Mouse (Mus musculus) neural tube, embryonic 14.5 days (tissue): ENCODE measurements around the gene Ptprm. TPM values are rescaled to one million over a fixed set of nuclear protein-coding genes. Genes with fewer than 3 reads are reported as not detected.

ENCODE experiments used
- ATAC-seq: fragments of 200-750 bp; cut with Nextera tagmentation; 2 replicates; pipeline ENCODE4 v1.8.0; 2017; ENCODE audit warnings: low read depth, mild to moderate bottlenecking, moderate TSS enrichment, moderate library complexity
- H3K27ac ChIP-seq: fragments of 300-500 bp; sonication (generic); 2 replicates; pipeline ENCODE4 v1.5.1; 2014; ENCODE audit warnings: low read depth, mild to moderate bottlenecking, control low read depth, low read length, moderate library complexity, mixed read lengths
- H3K27me3 ChIP-seq: fragments of 300-500 bp; sonication (generic); 2 replicates; pipeline ENCODE4 v1.6.1; 2014; ENCODE audit warnings: low read length; ENCODE audit not compliant: control insufficient read depth, insufficient read depth
- H3K36me3 ChIP-seq: fragments of 300-500 bp; sonication (generic); 2 replicates; pipeline ENCODE4 v1.6.1; 2014; ENCODE audit warnings: low read length, mixed read lengths; ENCODE audit not compliant: control insufficient read depth, insufficient read depth
- H3K4me1 ChIP-seq: fragments of 300-500 bp; sonication (generic); 2 replicates; pipeline ENCODE4 v1.6.1; 2014; ENCODE audit warnings: low read length; ENCODE audit not compliant: control insufficient read depth, insufficient read depth
- H3K4me2 ChIP-seq: fragments of 300-500 bp; sonication (generic); 2 replicates; pipeline ENCODE4 v1.6.1; 2014; ENCODE audit warnings: mild to moderate bottlenecking, low read depth, low read length, control low read depth
- H3K4me3 ChIP-seq: fragments of 300-500 bp; sonication (generic); 2 replicates; pipeline ENCODE4 v1.5.1; 2014; ENCODE audit warnings: low read depth, low read length, control low read depth, mixed read lengths
- H3K9ac ChIP-seq: fragments of 300-500 bp; sonication (generic); replicated peaks from 2 replicates; pipeline ENCODE4 v1.6.1; 2014; ENCODE audit warnings: low read depth, mild to moderate bottlenecking, control low read depth, low read length, mixed read lengths
- H3K9me3 ChIP-seq: fragments of 300-500 bp; sonication (generic); 2 replicates; pipeline ENCODE4 v1.6.1; 2016; ENCODE audit warnings: low read length; ENCODE audit not compliant: control insufficient read depth
- WGBS: fragments of 180-500 bp; shearing (Covaris S2); extraction: QIAGEN DNeasy Blood & Tissue Kit; methylation state at CpG from one replicate; pipeline ENCODE4 v1.1.7; 2014; 5-methylcytosine and 5-hydroxymethylcytosine counted together
- polyA plus RNA-seq: library from polyadenylated mRNA; unstranded; fragments of >200 nt; fragmentation: Nextera tagmentation; extraction: Ambion mirVana; gene quantifications from 2 replicates; pipeline ENCODE4 v1.2.1, GENCODE M21; 2014

Ptprm gene
- polyA plus RNA-seq, 1 experiment from 2014 or later = 26.9 TPM

DNA sequence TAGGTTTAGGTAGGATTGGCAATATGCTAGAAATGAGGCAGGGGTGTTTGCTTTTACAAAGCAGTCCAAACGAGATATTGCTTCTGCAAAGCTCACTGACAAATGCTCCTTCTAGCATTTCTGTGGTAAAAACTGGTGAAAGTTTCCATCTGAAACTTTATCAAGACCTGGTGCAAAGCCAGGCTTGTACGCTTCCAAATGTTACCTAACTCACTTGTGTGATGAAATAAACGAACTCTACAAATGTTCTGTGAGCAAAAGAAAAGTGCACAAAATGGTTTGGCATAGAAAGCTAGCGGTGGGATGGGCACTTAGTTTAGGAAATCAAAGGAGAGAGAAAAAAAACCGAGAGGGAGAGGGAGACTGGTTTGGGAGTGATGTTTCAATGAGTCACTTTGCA lies 544.5 kb downstream of the Ptprm start:
- no peak overlapping the region for H3K4me3 ChIP-seq
- H3K4me2 ChIP-seq = no peak overlapping the region
- H3K36me3 ChIP-seq = no peaks in the 10 kb centered on the region
- WGBS = 89% methylated on average over 5 of the region's 5 CpGs
- no peak for ATAC-seq
- H3K4me1 ChIP-seq = peaks cover 5% of the 10 kb centered on the region; the same call in 1 of the 2 replicates
- H3K27ac ChIP-seq = no peak overlapping the region
- no peaks in the 10 kb centered on the region for H3K27me3 ChIP-seq
- H3K9me3 ChIP-seq = no peaks in the 10 kb centered on the region
- H3K9ac ChIP-seq = no peak overlapping the region

DNA sequence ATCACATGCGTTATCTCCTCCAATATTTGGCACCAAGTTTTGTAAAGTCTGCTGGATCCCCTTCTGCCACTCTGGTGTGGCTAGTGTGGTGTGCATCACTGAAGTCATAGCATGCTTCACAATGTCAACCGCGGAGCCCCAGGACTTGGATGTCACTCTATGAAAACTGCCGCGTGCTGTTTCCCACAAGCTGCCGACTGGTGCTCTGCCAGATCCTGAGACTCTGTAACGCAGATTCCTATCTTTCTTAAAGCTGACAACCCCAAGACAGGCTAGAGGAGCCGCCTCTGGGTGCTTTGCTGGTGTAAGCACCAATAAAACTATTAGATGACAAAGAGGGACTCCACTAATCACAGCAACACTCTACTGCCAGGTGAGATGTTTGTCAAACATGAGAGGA lies 546.1 kb downstream of the Ptprm start:
- ATAC-seq = no peak
- Histone ChIP-seq H3K27ac (no peak overlapping the region), H3K4me3 (no peak overlapping the region), H3K36me3 (no peaks in the 10 kb centered on the region), H3K4me2 (no peak overlapping the region), H3K9ac (no peak overlapping the region), H3K27me3 (no peaks in the 10 kb centered on the region), H3K4me1 (peaks cover 2% of the 10 kb centered on the region; the same call in 1 of the 2 replicates), H3K9me3 (no peaks in the 10 kb centered on the region)
- 81% methylated on average over 8 of the region's 8 CpGs for whole genome bisulfite sequencing

- ATAC-seq = no peak
Observed at GRCm38 (mm10) chr17:66801831-66802687, 552.2 kb downstream of the Ptprm start.

GRCm38 (mm10) chr17:66800231-66800630 lies 554.0 kb downstream of the Ptprm start:
- no peak overlapping the region for H3K4me2 ChIP-seq

More at GRCm38 (mm10) chr17:66801831-66802687, 552.2 kb downstream of the Ptprm start:
- no peaks in the 10 kb centered on the region for H3K4me1 ChIP-seq
- no peak overlapping the region for H3K4me2 ChIP-seq
- no peaks in the 10 kb centered on the region for H3K9me3 ChIP-seq
- no peak overlapping the region for H3K9ac ChIP-seq
- WGBS = 42% methylated on average over 10 of the region's 10 CpGs
- no peaks in the 10 kb centered on the region for H3K36me3 ChIP-seq
- H3K27ac ChIP-seq = no peak overlapping the region
- no peak overlapping the region for H3K4me3 ChIP-seq
- H3K27me3 ChIP-seq = no peaks in the 10 kb centered on the region

DNA sequence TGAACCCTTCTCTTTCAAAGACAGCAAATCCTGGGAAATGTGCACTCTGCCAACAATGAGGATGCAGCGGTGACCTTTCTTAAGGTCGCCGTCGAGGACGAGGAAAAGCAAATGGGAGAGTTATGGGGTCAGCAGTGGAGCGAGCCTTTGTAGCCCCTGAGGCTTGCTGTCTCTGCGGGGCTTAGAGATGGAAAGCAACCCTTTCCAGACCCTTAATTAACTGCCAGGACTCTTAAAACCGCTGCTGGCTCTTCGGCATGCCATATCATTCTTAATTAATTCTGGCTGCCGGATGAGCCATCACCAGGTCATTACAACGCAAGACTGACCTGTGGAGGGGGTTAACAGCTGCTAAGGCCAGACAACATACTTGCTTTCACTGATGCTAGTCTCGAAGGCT lies 568.1 kb downstream of the Ptprm start:
- no peak; the same call in 1 of the 2 replicates for ATAC-seq
- Histone ChIP-seq H3K4me1 (no peaks in the 10 kb centered on the region), H3K9ac (no peak overlapping the region), H3K4me3 (no peak overlapping the region), H3K27ac (no peak overlapping the region), H3K27me3 (no peaks in the 10 kb centered on the region), H3K36me3 (no peaks in the 10 kb centered on the region), H3K9me3 (no peaks in the 10 kb centered on the region), H3K4me2 (no peak overlapping the region)
- WGBS = 22% methylated on average over 12 of the region's 12 CpGs

More at GRCm38 (mm10) chr17:66800231-66800630, 554.0 kb downstream of the Ptprm start:
- 95% methylated on average over 6 of the region's 6 CpGs for WGBS
- Histone ChIP-seq H3K27ac (no peak overlapping the region), H3K9ac (no peak overlapping the region), H3K9me3 (no peaks in the 10 kb centered on the region), H3K4me1 (no peaks in the 10 kb centered on the region), H3K4me3 (no peak overlapping the region), H3K27me3 (no peaks in the 10 kb centered on the region), H3K36me3 (no peaks in the 10 kb centered on the region)
- ATAC-seq = no peak

DNA sequence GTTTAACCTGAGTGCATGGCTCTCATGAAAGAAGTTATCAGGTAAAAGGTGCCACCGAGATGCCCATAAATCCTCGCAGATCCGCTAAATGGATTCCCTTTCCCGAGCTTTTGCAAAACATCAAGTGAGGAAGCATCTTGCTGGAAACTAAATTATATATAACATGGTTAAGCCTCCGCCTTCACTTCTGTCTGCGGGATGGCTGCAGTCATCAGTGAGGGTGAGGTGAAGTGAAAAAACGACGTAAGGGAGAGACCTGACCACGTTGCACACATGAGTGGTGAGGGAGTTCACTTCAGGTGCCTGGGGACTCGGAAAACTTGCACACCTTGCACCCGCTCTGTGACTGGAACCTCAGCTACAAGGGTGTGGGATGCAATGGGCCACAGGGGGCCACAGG lies 568.7 kb downstream of the Ptprm start:
- no peaks in the 10 kb centered on the region for H3K36me3 ChIP-seq
- no peak overlapping the region for H3K4me2 ChIP-seq
- H3K27me3 ChIP-seq = no peaks in the 10 kb centered on the region
- no peak for ATAC-seq
- H3K4me1 ChIP-seq = no peaks in the 10 kb centered on the region
- no peak overlapping the region for H3K9ac ChIP-seq
- H3K4me3 ChIP-seq = no peak overlapping the region
- WGBS = 76% methylated on average over 11 of the region's 11 CpGs
- H3K9me3 ChIP-seq = no peaks in the 10 kb centered on the region
- no peak overlapping the region for H3K27ac ChIP-seq

DNA sequence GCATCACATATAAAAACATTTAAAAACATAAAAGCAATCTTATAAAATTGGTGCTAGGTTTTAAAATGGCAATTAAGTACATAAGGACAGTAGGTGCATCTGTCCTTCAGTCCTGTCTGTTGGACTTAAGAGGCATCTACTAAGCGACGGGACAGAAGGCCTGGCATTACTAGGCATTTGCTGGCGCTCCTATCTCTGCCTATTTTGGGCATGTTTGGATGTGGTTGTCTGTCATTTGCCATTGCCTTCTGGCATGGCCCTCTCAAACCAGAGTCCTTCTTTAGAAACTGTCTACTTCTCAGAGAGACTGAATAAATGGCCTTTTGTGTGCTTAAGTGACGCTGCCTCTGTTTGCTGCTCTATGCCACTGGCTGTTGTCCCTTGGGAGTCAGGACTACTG lies 570.7 kb downstream of the Ptprm start:
- no peak overlapping the region for H3K9ac ChIP-seq
- no peak overlapping the region for H3K4me3 ChIP-seq
- no peak overlapping the region for H3K27ac ChIP-seq
- ATAC-seq = no peak
- H3K36me3 ChIP-seq = no peaks in the 10 kb centered on the region
- no peaks in the 10 kb centered on the region for H3K27me3 ChIP-seq
- 82% methylated on average over 4 of the region's 4 CpGs for WGBS
- no peak overlapping the region for H3K4me2 ChIP-seq
- no peaks in the 10 kb centered on the region for H3K9me3 ChIP-seq
- 0 out of 2 replicates have a peak, but pooled peaks cover 2% of the 10 kb centered on the region for H3K4me1 ChIP-seq

DNA sequence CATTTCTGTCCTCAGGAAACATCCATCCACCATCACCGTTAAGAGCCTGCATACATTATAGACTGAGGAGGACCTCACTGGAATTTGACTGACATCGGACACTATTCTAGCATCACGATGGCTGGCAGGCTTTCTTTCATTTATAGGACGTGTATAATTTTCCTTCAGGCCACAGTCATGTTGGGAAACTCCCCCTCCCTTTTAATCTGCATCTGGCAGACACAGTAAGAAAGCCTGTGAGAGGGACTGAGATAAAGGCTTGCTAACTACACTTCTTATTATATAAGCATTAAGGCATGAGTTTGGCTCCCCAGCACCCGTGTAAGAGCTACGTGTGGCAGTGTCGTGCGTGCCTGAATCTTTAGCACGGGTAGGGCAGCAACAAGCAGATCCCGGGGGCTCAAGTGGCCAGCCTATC lies 571.2 kb downstream of the Ptprm start:
- Histone ChIP-seq H3K9ac (no peak overlapping the region), H3K9me3 (no peaks in the 10 kb centered on the region), H3K27ac (no peak overlapping the region), H3K4me2 (no peak overlapping the region), H3K36me3 (no peaks in the 10 kb centered on the region), H3K27me3 (no peaks in the 10 kb centered on the region), H3K4me3 (no peak overlapping the region), H3K4me1 (0 out of 2 replicates have a peak, but pooled peaks cover 3% of the 10 kb centered on the region)
- no peak for ATAC-seq
- 76% methylated on average over 10 of the region's 10 CpGs for WGBS

DNA sequence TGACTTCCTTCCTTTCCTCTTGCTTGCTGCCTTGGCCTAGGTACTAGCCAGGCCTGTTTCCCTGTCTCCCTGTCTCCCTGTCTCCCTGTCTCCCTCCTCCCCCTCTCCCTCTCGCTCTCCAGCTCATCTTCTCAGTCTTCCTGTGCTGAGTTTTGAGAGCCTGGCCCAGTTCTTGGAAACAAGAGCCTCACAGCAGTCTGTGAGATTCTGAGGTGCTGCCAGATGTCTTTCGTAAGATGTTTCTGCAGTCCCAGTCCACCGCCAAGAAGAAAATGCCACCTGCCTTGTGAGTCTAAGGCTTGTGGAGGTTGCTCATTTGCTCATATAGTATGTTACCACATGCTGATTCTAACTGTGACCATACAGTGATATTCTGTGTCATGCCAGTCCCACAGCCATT lies 572.3 kb downstream of the Ptprm start:
- no peak overlapping the region for H3K9ac ChIP-seq
- H3K4me3 ChIP-seq = no peak overlapping the region
- H3K4me2 ChIP-seq = no peak overlapping the region
- no peaks in the 10 kb centered on the region for H3K9me3 ChIP-seq
- H3K27me3 ChIP-seq = no peaks in the 10 kb centered on the region
- 0 out of 2 replicates have a peak, but pooled peaks cover 3% of the 10 kb centered on the region for H3K4me1 ChIP-seq
- no peak for ATAC-seq
- H3K27ac ChIP-seq = no peak overlapping the region
- 94% methylated on average over 3 of the region's 3 CpGs for WGBS
- H3K36me3 ChIP-seq = no peaks in the 10 kb centered on the region
